ENCODE assay signal across 12 mouse cellular contexts in genomic region chr19:23444910-23445845, GRCm38 (mm10). TPM values are rescaled to one million over a fixed set of nuclear protein-coding genes. Genes with fewer than 3 reads are reported as not detected.
DNase-seq lines count a peak whose midpoint lies in the region; ATAC-seq lines count a peak whose summit lies in the region.
"Had no signal": no experiment of that assay in that cellular context is flagged by ENCODE, and none has a peak within 500 bp of the region (broad histone marks: within the 10 kb centered on the region; RNA-seq: fewer than 3 reads in every experiment).

No protein-coding gene starts in this region.

- H3K27ac ChIP-seq in embryonic facial prominence, embryonic 10.5 days (replicated peaks), result no peak overlapping the region
- H3K27ac ChIP-seq: hindbrain, embryonic 15.5 days had no signal

- peaks cover 43% of the 10 kb centered on the region for H3K4me1 ChIP-seq in embryonic facial prominence, embryonic 10.5 days

- peak; percentile 23 to 30 for DNase-seq in cerebellum, adult 18-20 months
- DNase-seq in cerebellum, adult 11 months, result no peak
- DNase-seq in retina, postnatal 1 day, result peak; percentile 23
- DNase-seq in retina, embryonic 14.5 days (ENCODE audit: low spot score), result no peak
- peak; percentile 21 for DNase-seq in embryonic facial prominence, embryonic 10.5 days (ENCODE audit: low spot score)
- no peak for DNase-seq in right cerebral cortex, postnatal 14 days
- no peak for DNase-seq in liver
- DNase-seq: kidney, postnatal 25 days; liver, postnatal 0 days had no signal

- peaks cover 19% of the 10 kb centered on the region for H3K27me3 ChIP-seq in embryonic facial prominence, embryonic 10.5 days (replicated peaks; ENCODE audit: low read depth, poor library complexity, severe bottlenecking)
- H3K27me3 ChIP-seq: hindbrain, embryonic 15.5 days had no signal

- H3K4me3 ChIP-seq in embryonic facial prominence, embryonic 10.5 days, result no peak overlapping the region
- H3K4me3 ChIP-seq: hindbrain, embryonic 15.5 days had no signal

- H3K36me3 ChIP-seq in embryonic facial prominence, embryonic 10.5 days (replicated peaks), result no peaks in the 10 kb centered on the region
- H3K36me3 ChIP-seq: G1E; hindbrain, embryonic 15.5 days had no signal

- 0 out of 2 replicates have a peak, but pooled peaks have one; percentile 22 for ATAC-seq in megakaryocyte, adult 5-6 weeks (ENCODE audit: poor library complexity, severe bottlenecking)
- ATAC-seq: liver, postnatal 0 days had no signal

- WGBS in embryonic facial prominence, embryonic 10.5 days, result 49% methylated on average over 7 of the region's 7 CpGs

- H3K9me3 ChIP-seq in embryonic facial prominence, embryonic 10.5 days, result no peaks in the 10 kb centered on the region
- H3K9me3 ChIP-seq: G1E; hindbrain, embryonic 15.5 days had no signal

RNA-seq across cellular contexts. Expression of gene Mamdc2, which starts 3.1 kb away (rescaled TPM):
- 0.98 and 1.2 TPM in 2 replicates for polyA plus RNA-seq in embryonic facial prominence, embryonic 10.5 days (2016; fragmentation: Nextera tagmentation; extraction: Ambion mirVana)
- not detected in 2 replicates for total RNA-seq in megakaryocyte, adult 5-6 weeks (2015)
- total RNA-seq in megakaryocyte, adult 5-6 weeks (2017), result not detected in 2 replicates
- polyA plus RNA-seq: G1E had no signal

Comparison
In these comparisons a context has a peak if more than half of its experiments do, and no peak if none do; other contexts are left out.
1. DNase-seq: peak in cerebellum, adult 18-20 months (2 of 2), retina, postnatal 1 day (single experiment) and embryonic facial prominence, embryonic 10.5 days (single experiment); none in cerebellum, adult 11 months (single experiment), retina, embryonic 14.5 days (single experiment), right cerebral cortex, postnatal 14 days (single experiment) and liver (single experiment).